Mouse (Mus musculus) hindbrain, embryonic 11.5 days (tissue): ENCODE data around the gene Gm45717. TPM values are rescaled to one million over a fixed set of nuclear protein-coding genes. Genes with fewer than 3 reads are reported as not detected.

Experiments used
- ATAC-seq: fragments of 200-750 bp; cut with Nextera tagmentation; 2 replicates; pipeline ENCODE4 v1.8.0; 2017; ENCODE audit warnings: mild to moderate bottlenecking, moderate TSS enrichment, moderate library complexity; ENCODE audit not compliant: low FRiP score
- DNase-seq: peaks from one replicate; pipeline ENCODE4 v3.0.0-alpha.2; 2015; ENCODE audit warnings: low spot score
- H3K27ac ChIP-seq: fragments of 300-500 bp; sonication (generic); 2 replicates; pipeline ENCODE4 v1.5.1; 2014; ENCODE audit warnings: mild to moderate bottlenecking, low read depth, low read length
- H3K27me3 ChIP-seq: fragments of 300-500 bp; sonication (generic); 2 replicates; pipeline ENCODE4 v1.6.1; 2014; ENCODE audit warnings: mild to moderate bottlenecking, low read length, moderate library complexity, mixed read lengths; ENCODE audit not compliant: control insufficient read depth, insufficient read depth
- H3K36me3 ChIP-seq: fragments of 300-500 bp; sonication (generic); 2 replicates; pipeline ENCODE4 v1.6.1; 2014; ENCODE audit warnings: mild to moderate bottlenecking, low read length, moderate library complexity, mixed read lengths; ENCODE audit not compliant: control insufficient read depth, insufficient read depth
- H3K4me1 ChIP-seq: fragments of 300-500 bp; sonication (generic); replicated peaks from 2 replicates; pipeline ENCODE4 v1.6.1; 2014; ENCODE audit warnings: low read length, mixed read lengths; ENCODE audit not compliant: control insufficient read depth, insufficient read depth
- H3K4me2 ChIP-seq: fragments of 300-500 bp; sonication (generic); replicated peaks from 2 replicates; pipeline ENCODE4 v1.6.1; 2014; ENCODE audit warnings: mild to moderate bottlenecking, low read depth, low read length
- H3K4me3 ChIP-seq: fragments of 300-500 bp; sonication (generic); 2 replicates; pipeline ENCODE4 v1.5.1; 2014; ENCODE audit warnings: low read depth, low read length
- H3K9ac ChIP-seq: fragments of 300-500 bp; sonication (generic); 2 replicates; pipeline ENCODE4 v1.6.1; 2014; ENCODE audit warnings: low read depth, low read length
- H3K9me3 ChIP-seq: fragments of 300-500 bp; sonication (generic); 2 replicates; pipeline ENCODE4 v1.6.1; 2016; ENCODE audit warnings: low read length; ENCODE audit not compliant: control insufficient read depth
- WGBS: fragments of 180-500 bp; shearing (Covaris S2); extraction: QIAGEN DNeasy Blood & Tissue Kit; methylation state at CpG from one replicate; pipeline ENCODE4 v1.1.7; 2014; 5-methylcytosine and 5-hydroxymethylcytosine counted together
- polyA plus RNA-seq: library from polyadenylated mRNA; unstranded; fragments of >200 nt; fragmentation: Nextera tagmentation; extraction: Ambion mirVana; gene quantifications from 2 replicates; pipeline ENCODE4 v1.2.1, GENCODE M21; 2014

The Gm45717 gene
- polyA plus RNA-seq, 1 experiment from 2014 or later: not detected

DNA sequence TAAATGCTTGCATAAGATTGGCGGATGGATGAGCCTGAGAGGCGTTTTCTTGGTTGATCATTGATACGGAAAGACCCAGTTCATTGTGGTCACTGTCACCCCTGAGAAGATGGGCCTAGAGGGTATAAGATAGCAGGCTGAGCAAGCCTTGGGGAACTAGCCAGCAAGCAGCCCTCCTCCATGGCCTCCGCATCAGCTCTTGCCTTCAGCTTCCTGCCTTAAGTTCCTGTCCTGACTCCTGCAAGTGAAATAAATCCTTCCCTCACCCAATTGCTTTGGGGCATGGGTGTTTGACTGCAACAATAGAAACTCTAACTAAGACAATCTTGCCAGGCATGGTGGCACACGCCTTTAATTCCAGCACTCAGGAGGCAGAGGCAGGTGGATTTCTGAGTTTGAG is 4.3 kb upstream of the Gm45717 start:
- Histone ChIP-seq H3K27me3 (no peaks in the 10 kb centered on the region), H3K9me3 (no peaks in the 10 kb centered on the region), H3K4me2 (no peak overlapping the region), H3K9ac (no peak overlapping the region), H3K36me3 (no peaks in the 10 kb centered on the region), H3K27ac (no peak overlapping the region), H3K4me1 (no peaks in the 10 kb centered on the region), H3K4me3 (no peak overlapping the region)
- DNase-seq: no peak
- 62% methylated on average over 5 of the region's 5 CpGs for whole genome bisulfite sequencing
- ATAC-seq: no peak

DNA sequence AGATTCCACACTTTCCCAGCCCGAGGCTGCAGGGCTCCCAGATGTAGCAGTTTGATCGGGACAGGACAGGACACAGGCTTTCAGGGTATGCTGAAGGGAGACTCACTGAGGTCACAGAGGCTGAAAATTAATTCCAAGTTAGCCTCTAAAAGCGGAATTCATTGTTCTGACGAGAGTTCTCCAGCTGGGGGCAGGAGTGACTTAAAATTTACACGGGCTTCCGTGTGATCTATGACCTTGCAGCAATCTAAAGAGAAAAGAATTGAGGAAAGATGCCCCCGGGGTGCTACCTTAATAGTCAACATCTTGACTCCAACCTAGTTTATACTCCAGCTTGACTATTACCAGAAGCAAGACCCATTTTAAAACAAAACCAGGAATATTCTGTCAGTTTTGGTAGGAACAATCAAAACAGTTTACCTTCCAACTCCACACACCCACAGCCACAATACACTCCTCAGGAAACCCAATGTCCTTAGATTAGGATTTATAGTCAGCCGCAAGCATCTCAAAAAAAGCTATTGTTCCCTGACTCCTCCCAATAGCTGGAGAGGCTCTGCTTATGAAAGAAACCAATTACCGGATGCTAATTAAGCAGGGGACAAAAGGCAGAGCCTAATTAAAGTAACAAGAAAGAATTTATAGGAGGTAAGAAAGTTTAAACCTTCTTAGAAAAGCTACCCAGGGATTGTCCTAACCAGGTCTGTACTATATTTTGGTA is 3.6 kb upstream of the Gm45717 start:
- Histone ChIP-seq H3K36me3 (no peaks in the 10 kb centered on the region), H3K4me3 (no peak overlapping the region), H3K4me2 (no peak overlapping the region), H3K9ac (no peak overlapping the region), H3K27me3 (no peaks in the 10 kb centered on the region), H3K4me1 (no peaks in the 10 kb centered on the region), H3K27ac (no peak overlapping the region), H3K9me3 (no peaks in the 10 kb centered on the region)
- WGBS: 7% methylated on average over 9 of the region's 9 CpGs
- DNase-seq: peak; percentile 64
- no peak for ATAC-seq

DNA sequence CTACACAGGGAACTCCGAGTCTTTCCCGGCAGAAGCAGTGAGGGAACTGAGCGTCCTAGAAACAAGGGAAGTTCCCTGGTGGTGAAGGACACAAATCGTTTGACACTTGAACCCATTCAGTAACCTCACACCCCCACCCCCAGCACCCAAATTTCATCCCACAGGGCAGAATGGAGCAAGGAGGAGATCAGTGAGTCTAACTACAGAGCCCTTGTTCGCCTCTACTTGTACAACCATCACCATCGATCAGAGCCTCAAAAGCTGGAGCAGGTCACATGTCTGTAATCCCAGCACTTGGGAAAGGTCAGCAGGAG is 776 bp upstream of the Gm45717 start:
- Histone ChIP-seq H3K4me3 (no peak overlapping the region), H3K4me2 (no peak overlapping the region), H3K27ac (no peak overlapping the region), H3K9me3 (no peaks in the 10 kb centered on the region), H3K36me3 (no peaks in the 10 kb centered on the region), H3K27me3 (no peaks in the 10 kb centered on the region), H3K9ac (no peak overlapping the region), H3K4me1 (no peaks in the 10 kb centered on the region)
- WGBS: 54% methylated on average over 6 of the region's 6 CpGs
- DNase-seq (no peak), ATAC-seq (no peak)

DNA sequence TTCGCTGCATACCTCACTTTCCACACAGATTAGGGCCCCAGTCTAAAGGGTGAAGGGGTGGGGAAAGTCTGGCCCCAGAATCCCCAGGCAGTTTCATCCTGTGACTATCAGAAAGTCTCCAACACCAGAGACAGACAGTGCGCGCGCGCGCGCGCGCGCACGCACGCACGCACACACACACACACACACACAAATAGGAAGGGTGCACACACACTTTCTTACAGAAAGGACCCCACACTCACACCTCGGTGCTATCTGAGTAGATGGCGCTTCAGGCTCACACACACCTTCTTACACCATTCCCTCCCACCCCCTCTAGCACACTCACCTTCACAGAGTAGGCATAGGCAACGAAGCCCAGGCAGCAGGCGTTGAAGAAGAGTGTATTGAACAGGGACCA is 395 bp downstream of the Gm45717 start:
- DNase-seq: peak; percentile 61

DNA sequence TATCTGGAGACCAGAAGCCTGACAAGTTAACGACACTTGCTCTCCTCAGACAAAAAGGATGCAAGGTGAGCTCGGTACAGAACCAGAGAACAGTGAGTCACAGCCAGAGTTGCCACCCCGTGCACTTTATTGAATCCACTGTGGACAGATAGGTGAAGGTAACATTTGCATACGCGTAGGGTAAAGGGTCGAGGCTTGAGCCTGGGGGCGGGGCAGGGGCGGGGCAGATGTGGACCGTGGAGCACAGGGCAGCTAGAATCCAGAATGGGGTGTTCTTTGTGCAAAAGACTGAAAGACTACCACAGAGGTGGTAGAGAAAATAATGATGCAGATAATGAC is 1.0 kb downstream of the Gm45717 start:
- H3K9ac ChIP-seq: no peak overlapping the region
- DNase-seq: no peak

More for the DNA sequence above, 395 bp downstream of the Gm45717 start:
- H3K4me3 ChIP-seq: peak overlapping the region; percentile 34
- no peaks in the 10 kb centered on the region for H3K36me3 ChIP-seq
- peak overlapping the region; percentile 53 for H3K4me2 ChIP-seq
- H3K4me1 ChIP-seq: no peaks in the 10 kb centered on the region; the same call in 1 of the 2 replicates
- H3K27ac ChIP-seq: no peak overlapping the region
- H3K27me3 ChIP-seq: no peaks in the 10 kb centered on the region
- WGBS: 13% methylated on average over 17 of the region's 17 CpGs
- H3K9ac ChIP-seq: peak overlapping the region; percentile 43
- 0 out of 2 replicates have a peak, but pooled peaks have one; percentile 7 for ATAC-seq
- no peaks in the 10 kb centered on the region for H3K9me3 ChIP-seq

DNA sequence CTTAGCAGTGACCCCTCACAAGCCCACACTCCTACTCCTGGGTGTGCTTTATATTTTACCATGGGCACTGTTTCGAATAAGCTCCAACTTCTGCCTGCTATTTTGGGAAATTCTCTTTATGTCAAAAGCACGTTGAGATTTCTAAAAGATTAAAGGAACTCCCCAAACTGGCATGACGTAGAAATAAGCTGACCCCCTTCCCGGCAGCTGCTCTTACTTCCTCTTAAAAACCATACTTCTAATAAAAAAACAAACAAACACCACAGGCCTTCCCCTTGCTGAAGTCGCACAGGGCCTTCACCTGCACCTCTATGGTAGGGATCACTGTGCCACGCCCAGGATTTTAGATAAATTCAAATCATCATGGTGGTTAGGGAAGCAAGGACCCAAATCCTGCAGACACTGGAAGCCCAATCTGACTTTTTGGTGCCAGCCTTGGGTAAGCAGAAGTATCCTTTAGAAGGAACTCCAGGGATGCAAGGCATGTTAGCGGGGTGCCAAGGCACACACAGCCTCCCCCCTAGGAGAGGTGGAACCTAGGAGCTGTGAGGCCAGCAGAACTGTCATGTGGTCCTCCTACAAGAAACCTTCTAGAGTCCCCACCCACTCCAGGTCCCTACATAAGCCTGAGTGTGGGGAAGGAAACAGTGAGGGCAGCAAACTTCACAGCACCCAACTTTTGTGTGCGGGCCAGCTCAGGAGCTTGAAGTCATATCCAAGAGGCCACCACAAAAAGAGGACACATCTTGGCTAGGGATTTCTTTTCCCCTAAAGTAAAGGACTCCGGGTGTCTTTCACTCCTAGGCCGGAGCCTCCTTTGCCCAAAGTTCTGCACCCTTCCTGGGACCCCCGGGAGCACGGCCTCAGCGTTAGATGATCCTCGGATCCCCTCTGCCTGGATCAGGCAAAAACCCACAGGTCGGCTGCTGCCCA is 1.7 kb downstream of the Gm45717 start:
- Histone ChIP-seq H3K27me3 (no peaks in the 10 kb centered on the region), H3K4me1 (no peaks in the 10 kb centered on the region; the same call in 1 of the 2 replicates), H3K9ac (no peak overlapping the region), H3K36me3 (no peaks in the 10 kb centered on the region), H3K4me2 (peak overlapping the region; percentile 53), H3K9me3 (no peaks in the 10 kb centered on the region), H3K4me3 (0 out of 2 replicates have a peak overlapping the region, but pooled peaks have one; percentile 34), H3K27ac (no peak overlapping the region)
- WGBS: 69% methylated on average over 15 of the region's 15 CpGs
- DNase-seq: no peak
- no peak for ATAC-seq

More for the DNA sequence above, 1.0 kb downstream of the Gm45717 start:
- Histone ChIP-seq H3K4me1 (no peaks in the 10 kb centered on the region; the same call in 1 of the 2 replicates), H3K4me3 (peak overlapping the region; percentile 34; the same call in 1 of the 2 replicates), H3K27me3 (no peaks in the 10 kb centered on the region), H3K36me3 (no peaks in the 10 kb centered on the region), H3K4me2 (peak overlapping the region; percentile 53), H3K9me3 (no peaks in the 10 kb centered on the region), H3K27ac (no peak overlapping the region)
- WGBS: 17% methylated on average over 9 of the region's 9 CpGs
- ATAC-seq: no peak

DNA sequence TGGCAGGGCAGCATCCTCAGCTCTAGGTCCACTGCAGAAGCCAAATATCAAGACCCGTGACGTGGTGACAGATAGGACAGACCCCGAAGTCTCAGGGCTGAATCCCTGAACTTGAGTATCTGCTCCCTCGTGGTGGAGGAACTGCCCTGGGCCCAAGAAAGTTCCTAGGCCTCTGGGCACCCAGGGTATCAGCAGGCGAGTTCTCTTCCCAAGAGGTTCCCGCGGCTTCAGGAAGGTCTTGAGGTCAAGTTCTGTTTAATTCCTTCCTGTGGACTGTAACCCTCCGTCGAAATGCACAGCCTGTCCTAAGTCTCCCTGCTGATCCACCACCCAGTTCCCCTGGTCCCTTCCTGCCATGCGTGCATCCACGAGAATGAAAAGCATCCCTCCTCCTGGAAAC is 2.6 kb downstream of the Gm45717 start:
- 84% methylated on average over 11 of the region's 11 CpGs for WGBS

DNA sequence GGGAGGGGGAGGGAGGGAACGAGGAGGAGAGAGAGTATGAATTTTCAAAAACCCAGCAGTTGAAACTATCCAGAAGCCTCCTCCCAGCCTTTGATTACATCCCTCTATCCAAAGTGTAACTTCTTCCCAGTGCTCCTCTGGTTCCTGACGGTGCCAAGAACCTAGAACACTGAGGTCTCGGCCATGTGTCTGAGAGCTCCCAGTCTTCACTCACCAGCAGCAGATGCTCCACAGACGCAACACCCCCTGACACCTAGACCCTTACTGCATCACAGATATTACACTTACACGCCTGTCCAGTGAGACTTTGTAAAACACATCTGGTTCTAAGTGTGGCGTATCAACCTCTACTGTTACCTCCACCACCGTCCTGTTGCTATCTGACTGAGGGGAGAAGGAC is 3.3 kb downstream of the Gm45717 start:
- Histone ChIP-seq H3K9ac (no peak overlapping the region), H3K4me2 (no peak overlapping the region), H3K36me3 (no peaks in the 10 kb centered on the region), H3K27me3 (no peaks in the 10 kb centered on the region), H3K4me3 (no peak overlapping the region), H3K4me1 (no peaks in the 10 kb centered on the region; the same call in 1 of the 2 replicates), H3K27ac (no peak overlapping the region), H3K9me3 (no peaks in the 10 kb centered on the region)
- WGBS: 77% methylated on average over 7 of the region's 7 CpGs
- DNase-seq: no peak
- ATAC-seq: no peak

More for the DNA sequence above, 2.6 kb downstream of the Gm45717 start:
- Histone ChIP-seq H3K27me3 (no peaks in the 10 kb centered on the region), H3K9ac (no peak overlapping the region), H3K27ac (no peak overlapping the region), H3K4me2 (no peak overlapping the region), H3K4me1 (no peaks in the 10 kb centered on the region; the same call in 1 of the 2 replicates), H3K4me3 (no peak overlapping the region), H3K36me3 (no peaks in the 10 kb centered on the region), H3K9me3 (no peaks in the 10 kb centered on the region)
- ATAC-seq (no peak), DNase-seq (no peak)
